Mouse (Mus musculus) heart, embryonic 16.5 days (tissue): ENCODE measurements around the gene Aff4. TPM values are rescaled to one million over a fixed set of nuclear protein-coding genes. Genes with fewer than 3 reads are reported as not detected.
A peak's percentile ranks its signal among the peaks of the same experiment; 100 is the strongest.

ENCODE experiments used
- ATAC-seq: fragments of 200-750 bp; cut with Nextera tagmentation; replicated peaks from 2 replicates; pipeline ENCODE4 v1.8.0; 2017; ENCODE audit warnings: moderate number of reproducible peaks; ENCODE audit not compliant: insufficient read depth, low FRiP score; ENCODE audit errors: extremely low read depth
- H3K27ac ChIP-seq: fragments of 300-500 bp; sonication (generic); 2 replicates; pipeline ENCODE4 v1.5.1; 2014; ENCODE audit warnings: mild to moderate bottlenecking, low read length, control low read depth, moderate library complexity
- H3K27me3 ChIP-seq: fragments of 300-500 bp; sonication (generic); 2 replicates; pipeline ENCODE4 v1.6.1; 2014; ENCODE audit warnings: low read length, mixed read lengths; ENCODE audit not compliant: control insufficient read depth, insufficient read depth
- H3K36me3 ChIP-seq: fragments of 300-500 bp; sonication (generic); 2 replicates; pipeline ENCODE4 v1.6.1; 2014; ENCODE audit not compliant: control insufficient read depth, insufficient read depth
- H3K4me1 ChIP-seq: fragments of 300-500 bp; sonication (generic); 2 replicates; pipeline ENCODE4 v1.6.1; 2014; ENCODE audit warnings: low read length, mixed read lengths; ENCODE audit not compliant: control insufficient read depth, insufficient read depth
- H3K4me2 ChIP-seq: fragments of 300-500 bp; sonication (generic); 2 replicates; pipeline ENCODE4 v1.6.1; 2014; ENCODE audit warnings: low read depth, mild to moderate bottlenecking, control low read depth, low read length
- H3K4me3 ChIP-seq: fragments of 300-500 bp; sonication (generic); 2 replicates; pipeline ENCODE4 v1.5.1; 2014; ENCODE audit warnings: mild to moderate bottlenecking, control low read depth, low read length
- H3K9ac ChIP-seq: fragments of 300-500 bp; sonication (generic); 2 replicates; pipeline ENCODE4 v1.6.1; 2014; ENCODE audit warnings: low read length, control low read depth
- H3K9me3 ChIP-seq: fragments of 300-500 bp; sonication (generic); replicated peaks from 2 replicates; pipeline ENCODE4 v1.6.1; 2016; ENCODE audit warnings: low read length; ENCODE audit not compliant: control insufficient read depth
- WGBS: fragments of 180-500 bp; shearing (Covaris S2); extraction: QIAGEN DNeasy Blood & Tissue Kit; methylation state at CpG from one replicate; pipeline ENCODE4 v1.1.7; 2014; 5-methylcytosine and 5-hydroxymethylcytosine counted together
- polyA plus RNA-seq: library from polyadenylated mRNA; unstranded; fragments of >200 nt; fragmentation: Nextera tagmentation; extraction: Ambion mirVana; gene quantifications from 2 replicates; pipeline ENCODE4 v1.2.1, GENCODE M21; 2015

Aff4 gene
- polyA plus RNA-seq, 1 experiment from 2014 or later, result 23.0 TPM

DNA sequence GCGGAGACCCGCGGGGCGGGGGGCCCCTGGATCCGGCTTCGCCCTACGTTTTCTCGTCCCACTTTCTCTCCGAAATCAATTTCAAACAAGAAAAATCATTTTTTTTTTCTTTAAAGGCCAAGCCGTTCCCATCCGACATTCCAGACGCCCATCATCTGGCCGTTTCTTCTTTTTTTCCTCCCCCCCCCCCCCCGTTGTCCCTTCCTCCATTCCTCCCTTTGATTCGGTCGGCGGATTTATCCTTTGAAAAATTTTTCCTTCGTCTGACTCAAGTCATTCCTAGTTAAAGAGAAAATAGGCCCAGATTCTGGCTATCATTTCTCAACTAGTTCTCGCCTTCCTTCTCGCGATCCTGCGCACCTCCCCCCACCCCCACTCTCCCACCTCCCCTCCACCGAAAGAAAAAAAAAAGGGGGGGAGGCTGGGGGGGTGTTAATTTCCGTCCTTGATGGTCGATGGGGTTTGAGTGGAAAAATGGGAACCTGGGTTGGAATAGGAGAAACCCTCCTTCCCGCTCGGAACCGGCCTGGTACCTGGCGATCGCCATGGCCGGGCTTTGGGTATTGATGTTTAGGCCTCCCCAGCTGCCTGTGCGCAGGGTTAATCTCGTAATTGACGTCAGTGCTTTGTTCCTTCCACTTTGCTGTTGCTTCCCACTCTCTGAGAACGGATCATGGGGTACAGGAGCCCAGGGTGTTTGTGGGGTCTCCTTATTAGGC, 750 bp downstream of the Aff4 start:
- no peak for ATAC-seq
- WGBS, result under 1% methylated on average over 35 of the region's 35 CpGs

DNA sequence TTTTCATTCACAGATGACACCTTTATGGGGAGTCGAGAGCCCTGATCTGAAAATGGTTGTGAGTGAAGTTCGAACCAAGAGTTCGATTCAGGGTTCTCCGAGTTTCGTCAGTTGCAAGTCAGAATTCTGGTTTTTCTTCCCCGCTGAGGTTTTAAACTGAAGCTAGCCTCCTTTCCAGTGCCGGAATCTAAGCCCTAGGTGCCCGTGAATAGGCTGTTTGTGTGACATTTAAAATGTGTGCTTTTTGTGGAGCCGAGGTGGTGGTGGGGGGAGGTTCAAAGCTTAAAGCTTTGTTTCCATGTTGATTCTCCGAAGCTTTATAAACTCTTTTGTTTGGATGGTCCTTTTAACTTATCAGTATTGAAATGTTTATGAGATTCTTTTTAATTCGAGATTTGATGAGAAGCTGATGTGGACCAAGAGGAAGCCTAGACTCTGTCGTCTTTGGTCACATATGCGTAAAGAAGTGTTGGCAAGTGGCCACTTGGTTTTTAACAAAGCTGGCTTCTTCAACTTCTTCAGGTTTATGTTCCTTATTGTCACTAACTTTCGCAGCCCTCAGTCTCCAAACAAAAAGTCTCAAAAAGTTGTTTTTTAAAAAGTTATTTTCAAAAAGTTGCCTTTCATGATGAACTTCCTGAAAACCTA, 1.4 kb downstream of the Aff4 start:
- Histone ChIP-seq H3K9ac (peak overlapping the region; percentile 96), H3K36me3 (no peaks in the 10 kb centered on the region), H3K27me3 (no peaks in the 10 kb centered on the region), H3K9me3 (no peaks in the 10 kb centered on the region), H3K4me2 (peak overlapping the region; percentile 91), H3K4me1 (peaks cover 7% of the 10 kb centered on the region), H3K4me3 (peak overlapping the region; percentile 85), H3K27ac (peak overlapping the region; percentile 97)
- WGBS, result 4% methylated on average over 14 of the region's 14 CpGs
- ATAC-seq, result no peak

More for the DNA sequence above, 750 bp downstream of the Aff4 start:
- H3K27ac ChIP-seq, result peak overlapping the region; percentile 97
- no peaks in the 10 kb centered on the region for H3K9me3 ChIP-seq
- H3K4me1 ChIP-seq, result peaks cover 7% of the 10 kb centered on the region
- no peaks in the 10 kb centered on the region for H3K27me3 ChIP-seq
- H3K4me2 ChIP-seq, result peak overlapping the region; percentile 91
- no peaks in the 10 kb centered on the region for H3K36me3 ChIP-seq
- peak overlapping the region; percentile 96 for H3K9ac ChIP-seq
- H3K4me3 ChIP-seq, result peak overlapping the region; percentile 85

- Histone ChIP-seq H3K4me1 (peaks cover 4% of the 10 kb centered on the region; the same call in 1 of the 2 replicates), H3K27ac (no peak overlapping the region), H3K9me3 (no peaks in the 10 kb centered on the region), H3K4me3 (no peak overlapping the region), H3K36me3 (no peaks in the 10 kb centered on the region), H3K27me3 (no peaks in the 10 kb centered on the region), H3K9ac (no peak overlapping the region), H3K4me2 (no peak overlapping the region)
- 90% methylated on average over 5 of the region's 5 CpGs for WGBS
- no peak for ATAC-seq
Measured at GRCm38 (mm10) chr11:53358504-53359155, 8.0 kb downstream of the Aff4 start.

GRCm38 (mm10) chr11:53367032-53367431, 16.4 kb downstream of the Aff4 start:
- Histone ChIP-seq H3K4me1 (no peaks in the 10 kb centered on the region), H3K27me3 (no peaks in the 10 kb centered on the region), H3K4me3 (no peak overlapping the region), H3K36me3 (peaks cover 12% of the 10 kb centered on the region), H3K27ac (no peak overlapping the region), H3K4me2 (no peak overlapping the region), H3K9me3 (no peaks in the 10 kb centered on the region), H3K9ac (no peak overlapping the region)
- ATAC-seq, result no peak
- WGBS, result 94% methylated on average over 2 of the region's 2 CpGs

GRCm38 (mm10) chr11:53378918-53379317, 28.3 kb downstream of the Aff4 start:
- no peak overlapping the region for H3K4me3 ChIP-seq
- H3K36me3 ChIP-seq, result peaks cover 19% of the 10 kb centered on the region
- H3K9ac ChIP-seq, result no peak overlapping the region
- no peak; the same call in 1 of the 2 replicates for ATAC-seq
- H3K27me3 ChIP-seq, result no peaks in the 10 kb centered on the region
- WGBS, result 77% methylated on average over 1 of the region's 1 CpGs
- no peak overlapping the region for H3K27ac ChIP-seq
- H3K9me3 ChIP-seq, result no peaks in the 10 kb centered on the region
- peaks cover 4% of the 10 kb centered on the region; the same call in 1 of the 2 replicates for H3K4me1 ChIP-seq
- no peak overlapping the region for H3K4me2 ChIP-seq

DNA sequence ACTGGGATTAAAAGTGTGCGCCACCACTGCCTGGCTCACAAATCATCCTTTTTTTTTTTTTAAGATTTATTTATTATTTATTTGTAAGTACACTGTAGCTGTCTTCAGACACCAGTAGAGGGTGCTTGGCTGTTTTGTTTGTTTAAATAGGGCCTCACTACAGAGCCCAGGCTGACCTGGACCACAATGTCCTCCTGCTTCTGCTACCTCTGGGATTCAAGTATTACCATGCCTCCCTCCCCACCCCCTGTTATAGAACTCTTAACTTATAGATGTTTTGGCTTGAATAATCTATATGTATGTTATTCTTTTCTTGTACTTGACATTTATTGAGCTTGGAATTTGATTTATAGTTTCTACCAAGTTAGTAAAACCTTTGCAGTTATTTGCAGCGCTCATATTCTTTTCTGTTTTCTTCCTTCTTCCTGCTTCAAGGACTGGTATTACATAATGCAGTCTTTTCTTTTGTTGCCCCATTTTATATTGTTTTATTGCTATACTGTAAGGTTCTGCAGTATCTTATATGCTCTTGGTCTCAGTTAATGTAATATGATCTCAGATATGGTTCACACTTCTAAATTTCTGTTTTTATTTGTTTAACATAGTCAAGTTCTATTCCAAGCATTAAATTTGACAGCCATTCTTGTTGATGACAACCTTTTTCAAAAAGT, 33.3 kb downstream of the Aff4 start:
- Histone ChIP-seq H3K4me3 (no peak overlapping the region), H3K36me3 (0 out of 2 replicates have a peak, but pooled peaks cover 9% of the 10 kb centered on the region), H3K4me2 (no peak overlapping the region), H3K9ac (no peak overlapping the region), H3K9me3 (no peaks in the 10 kb centered on the region), H3K4me1 (no peaks in the 10 kb centered on the region), H3K27ac (no peak overlapping the region), H3K27me3 (no peaks in the 10 kb centered on the region)
- no peak for ATAC-seq
- WGBS, result 91% methylated on average over 2 of the region's 2 CpGs

DNA sequence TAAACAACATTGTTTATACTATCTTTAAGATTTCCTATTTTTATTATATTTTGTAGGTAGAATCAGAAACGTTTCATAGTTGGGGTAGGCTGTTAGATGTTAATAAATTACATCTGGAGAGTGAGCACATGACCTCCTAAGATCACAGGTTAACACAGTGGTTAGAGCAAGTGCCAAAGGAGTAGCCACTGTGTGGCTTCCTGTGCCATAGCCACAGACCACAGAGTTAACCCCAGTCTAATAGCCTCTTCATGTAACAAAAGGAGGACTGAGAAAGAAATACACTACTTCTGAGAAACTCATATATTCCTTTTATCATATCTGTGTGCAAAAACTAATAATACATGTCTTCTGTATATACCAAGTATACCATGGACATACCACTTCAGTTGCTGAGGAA, 43.2 kb downstream of the Aff4 start:
- H3K4me2 ChIP-seq, result no peak overlapping the region
- no peaks in the 10 kb centered on the region for H3K9me3 ChIP-seq
- H3K27ac ChIP-seq, result no peak overlapping the region
- peaks cover 44% of the 10 kb centered on the region for H3K36me3 ChIP-seq
- no peaks in the 10 kb centered on the region for H3K27me3 ChIP-seq
- WGBS, result 83% methylated on average over 1 of the region's 1 CpGs
- H3K4me1 ChIP-seq, result no peaks in the 10 kb centered on the region
- H3K9ac ChIP-seq, result no peak overlapping the region
- no peak for ATAC-seq
- no peak overlapping the region for H3K4me3 ChIP-seq

- WGBS, result 96% methylated on average over 1 of the region's 1 CpGs
- peaks cover 43% of the 10 kb centered on the region for H3K36me3 ChIP-seq
- H3K27me3 ChIP-seq, result no peaks in the 10 kb centered on the region
- H3K9ac ChIP-seq, result no peak overlapping the region
- H3K4me1 ChIP-seq, result no peaks in the 10 kb centered on the region
- no peak overlapping the region for H3K4me3 ChIP-seq
- no peak overlapping the region for H3K27ac ChIP-seq
- H3K4me2 ChIP-seq, result no peak overlapping the region
- H3K9me3 ChIP-seq, result no peaks in the 10 kb centered on the region
- ATAC-seq, result no peak
Measured at GRCm38 (mm10) chr11:53403638-53404037, 53.0 kb downstream of the Aff4 start.
